Mouse (Mus musculus) MEL (cell line): ENCODE measurements at regions not wholly inside any gene's neighbourhood (a gene's known extent, or its start where the extent isn't known, plus 50 kb on each side); places are given as distances from the start of the nearest gene placed in this dataset.

Source experiments
- CTCF ChIP-seq, 3 experiments: IDR thresholded peaks in 2 of 3; conservative IDR thresholded peaks in 1 of 3; 2 replicates each; pipeline ENCODE4 v1.5.1; 2011 to 2012; ENCODE audit warnings: low read length in 3 of 3, low read depth in 2 of 3, mild to moderate bottlenecking in 2 of 3, improper control_type of control experiment in 1 of 3, inconsistent platforms in 1 of 3, mixed read lengths in 1 of 3, moderate library complexity in 1 of 3; ENCODE audit not compliant: control insufficient read depth in 1 of 3, insufficient read depth in 1 of 3, poor library complexity in 1 of 3, severe bottlenecking in 1 of 3
- USF1 ChIP-seq: IDR thresholded peaks from 2 replicates; pipeline ENCODE4 v1.6.1; 2014; ENCODE audit warnings: low read depth, mild to moderate bottlenecking, inconsistent platforms, low read length, improper control_type of control experiment, moderate library complexity

- TF ChIP-seq USF1, result no peak
- TF ChIP-seq CTCF (IDR thresholded peaks at IDR 0.05 in 2 of 3, conservative IDR thresholded peaks at IDR 0.05 in 1 of 3; ENCODE audit: control insufficient read depth in 1 of 3, insufficient read depth in 1 of 3, low read depth in 2 of 3, low read length in 3 of 3, poor library complexity in 1 of 3, severe bottlenecking in 1 of 3), result no peak
Observed at GRCm38 (mm10) chr15:67422277-67422953, 921.7 kb upstream of the Lrrc6 start.
